Mouse (Mus musculus): ENCODE data around the gene Bcor.

DNA sequence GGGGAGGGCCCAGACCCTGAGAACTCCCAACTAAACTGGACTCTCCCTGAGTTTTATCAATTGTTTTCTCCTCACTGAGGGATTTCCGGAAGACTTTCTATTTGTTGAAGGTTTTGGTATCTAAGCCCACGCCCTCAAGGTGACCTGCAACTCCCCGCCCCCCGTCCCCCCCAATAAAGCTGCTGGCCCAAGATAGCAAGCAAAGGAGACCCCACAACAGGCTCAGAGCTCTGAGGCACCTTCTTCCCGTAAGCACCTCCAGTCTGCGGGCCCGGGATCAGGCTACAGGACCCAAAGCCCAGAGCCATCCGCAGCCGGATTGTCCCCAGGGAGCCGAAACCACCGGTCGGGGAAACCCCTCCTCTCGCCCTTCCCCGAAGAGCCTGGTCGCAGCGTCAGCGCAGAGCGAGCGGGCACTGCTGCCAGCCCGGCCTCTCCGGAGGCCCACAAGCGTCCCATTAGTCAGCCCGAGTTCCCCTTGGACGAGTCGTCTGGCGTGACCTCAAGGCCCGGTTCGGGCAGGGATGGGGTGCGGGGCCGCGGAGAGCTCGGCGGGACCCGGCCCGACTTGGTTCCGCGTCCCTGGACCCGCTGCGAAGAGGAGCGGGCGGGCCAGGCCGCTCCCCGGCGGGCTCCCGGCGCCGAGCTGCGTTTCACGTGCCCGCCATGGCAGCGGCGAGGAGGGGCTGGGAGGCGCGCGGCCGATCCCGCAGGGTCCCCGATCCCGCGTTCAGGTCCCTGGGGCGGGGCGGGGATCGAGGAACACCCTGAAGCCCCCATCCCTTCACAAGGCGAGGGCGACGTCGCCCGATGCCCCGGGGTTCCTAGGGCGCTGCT, 73.3 kb downstream of the Bcor start:
- TF ChIP-seq CTCF (IDR thresholded peaks at IDR 0.05; ENCODE audit: control insufficient read depth, insufficient read depth, low read length) (no peak), POLR2A (IDR thresholded peaks at IDR 0.05; ENCODE audit: borderline replicate concordance, control insufficient read depth, low read depth, low read length) (peak; percentile 42; the same call in 1 of the 2 replicates)

All from bone marrow, adult 2 months (tissue).